Mouse (Mus musculus): Measurements from ENCODE around the gene Gucy2g. TPM values are rescaled to one million over a fixed set of nuclear protein-coding genes. Genes with fewer than 3 reads are reported as not detected.

Gucy2g gene
- polyA plus RNA-seq, 1 experiment from 2014 or later = not detected

GRCm38 (mm10) chr19:55216876-55217275, 24.2 kb downstream of the Gucy2g start:
- Histone ChIP-seq H3K9me3 (ENCODE audit: control insufficient read depth, low read length) (no peaks in the 10 kb centered on the region), H3K36me3 (ENCODE audit: control insufficient read depth, insufficient read depth) (no peaks in the 10 kb centered on the region), H3K27me3 (replicated peaks; ENCODE audit: control insufficient read depth, insufficient read depth, low read length) (no peaks in the 10 kb centered on the region), H3K4me3 (replicated peaks; ENCODE audit: low read length) (no peak overlapping the region), H3K9ac (replicated peaks; ENCODE audit: low read depth, low read length) (no peak overlapping the region), H3K4me2 (ENCODE audit: low read length) (no peak overlapping the region), H3K4me1 (replicated peaks; ENCODE audit: control insufficient read depth, insufficient read depth, low read length) (peaks cover 7% of the 10 kb centered on the region), H3K27ac (ENCODE audit: low read length) (no peak overlapping the region)
- 93% methylated on average over 4 of the region's 4 CpGs for WGBS
- no peak for ATAC-seq

DNA sequence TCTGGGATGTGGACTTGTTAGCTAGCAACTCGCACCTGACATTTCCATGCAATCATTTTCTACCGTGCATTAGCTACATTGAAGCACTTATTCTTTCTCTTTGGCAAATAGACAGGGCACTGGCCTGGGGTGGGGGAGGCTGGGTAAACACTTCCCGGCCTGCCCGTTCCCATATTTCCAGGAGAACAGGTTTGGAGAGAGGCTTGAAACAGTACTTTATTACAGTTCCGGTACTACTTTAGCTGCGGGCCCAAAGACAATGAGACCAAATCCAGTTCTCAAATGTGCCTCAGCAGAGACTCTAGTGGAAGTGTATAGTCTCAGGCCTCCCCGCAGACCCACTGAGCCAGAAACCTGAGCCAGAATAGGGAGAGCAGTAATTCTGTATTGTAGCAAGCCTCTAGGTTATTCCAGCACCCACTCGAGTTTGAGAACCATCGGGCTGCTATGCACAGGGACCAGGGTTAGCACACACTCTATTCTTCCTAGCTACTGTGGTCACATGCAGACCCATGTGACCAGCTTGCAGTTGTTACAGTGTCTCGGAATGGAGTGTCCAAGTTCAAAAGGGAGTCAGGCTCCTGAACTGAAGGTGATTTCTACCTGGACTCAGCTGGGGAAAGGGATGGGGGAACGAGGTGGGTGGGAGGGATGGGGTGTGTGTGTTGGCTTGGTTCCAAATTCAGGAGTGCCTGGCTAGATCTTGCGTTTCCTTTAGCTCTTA, 27.3 kb downstream of the Gucy2g start:
- Histone ChIP-seq H3K36me3 (ENCODE audit: control insufficient read depth, insufficient read depth) (no peaks in the 10 kb centered on the region), H3K4me1 (replicated peaks; ENCODE audit: control insufficient read depth, insufficient read depth, low read length) (peaks cover 3% of the 10 kb centered on the region), H3K4me2 (ENCODE audit: low read length) (no peak overlapping the region), H3K27ac (ENCODE audit: low read length) (no peak overlapping the region), H3K9ac (replicated peaks; ENCODE audit: low read depth, low read length) (no peak overlapping the region), H3K9me3 (ENCODE audit: control insufficient read depth, low read length) (no peaks in the 10 kb centered on the region), H3K4me3 (replicated peaks; ENCODE audit: low read length) (no peak overlapping the region), H3K27me3 (replicated peaks; ENCODE audit: control insufficient read depth, insufficient read depth, low read length) (no peaks in the 10 kb centered on the region)
- ATAC-seq = no peak
- WGBS = 86% methylated on average over 12 of the region's 12 CpGs

GRCm38 (mm10) chr19:55211698-55212097, 29.3 kb downstream of the Gucy2g start:
- Histone ChIP-seq H3K36me3 (ENCODE audit: control insufficient read depth, insufficient read depth) (no peaks in the 10 kb centered on the region), H3K4me1 (replicated peaks; ENCODE audit: control insufficient read depth, insufficient read depth, low read length) (no peaks in the 10 kb centered on the region), H3K9me3 (ENCODE audit: control insufficient read depth, low read length) (no peaks in the 10 kb centered on the region), H3K4me3 (replicated peaks; ENCODE audit: low read length) (no peak overlapping the region), H3K9ac (replicated peaks; ENCODE audit: low read depth, low read length) (no peak overlapping the region), H3K4me2 (ENCODE audit: low read length) (no peak overlapping the region), H3K27me3 (replicated peaks; ENCODE audit: control insufficient read depth, insufficient read depth, low read length) (no peaks in the 10 kb centered on the region), H3K27ac (ENCODE audit: low read length) (no peak overlapping the region)
- no peak for ATAC-seq
- WGBS = 93% methylated on average over 1 of the region's 1 CpGs

GRCm38 (mm10) chr19:55209084-55209483, 32.0 kb downstream of the Gucy2g start:
- no peak overlapping the region for H3K4me3 ChIP-seq (replicated peaks; ENCODE audit: low read length)
- H3K9me3 ChIP-seq (ENCODE audit: control insufficient read depth, low read length) = no peaks in the 10 kb centered on the region
- WGBS = 84% methylated on average over 3 of the region's 3 CpGs
- no peak for ATAC-seq
- H3K4me1 ChIP-seq (replicated peaks; ENCODE audit: control insufficient read depth, insufficient read depth, low read length) = no peaks in the 10 kb centered on the region
- no peaks in the 10 kb centered on the region for H3K36me3 ChIP-seq (ENCODE audit: control insufficient read depth, insufficient read depth)
- no peak overlapping the region for H3K27ac ChIP-seq (ENCODE audit: low read length)
- no peaks in the 10 kb centered on the region for H3K27me3 ChIP-seq (replicated peaks; ENCODE audit: control insufficient read depth, insufficient read depth, low read length)
- no peak overlapping the region for H3K9ac ChIP-seq (replicated peaks; ENCODE audit: low read depth, low read length)
- no peak overlapping the region for H3K4me2 ChIP-seq (ENCODE audit: low read length)

GRCm38 (mm10) chr19:55208654-55209053, 32.4 kb downstream of the Gucy2g start:
- no peak for ATAC-seq
- Histone ChIP-seq H3K36me3 (ENCODE audit: control insufficient read depth, insufficient read depth) (no peaks in the 10 kb centered on the region), H3K27me3 (replicated peaks; ENCODE audit: control insufficient read depth, insufficient read depth, low read length) (no peaks in the 10 kb centered on the region), H3K9ac (replicated peaks; ENCODE audit: low read depth, low read length) (no peak overlapping the region), H3K4me3 (replicated peaks; ENCODE audit: low read length) (no peak overlapping the region), H3K9me3 (ENCODE audit: control insufficient read depth, low read length) (no peaks in the 10 kb centered on the region), H3K4me2 (ENCODE audit: low read length) (no peak overlapping the region), H3K4me1 (replicated peaks; ENCODE audit: control insufficient read depth, insufficient read depth, low read length) (no peaks in the 10 kb centered on the region), H3K27ac (ENCODE audit: low read length) (no peak overlapping the region)
- 72% methylated on average over 4 of the region's 4 CpGs for WGBS

DNA sequence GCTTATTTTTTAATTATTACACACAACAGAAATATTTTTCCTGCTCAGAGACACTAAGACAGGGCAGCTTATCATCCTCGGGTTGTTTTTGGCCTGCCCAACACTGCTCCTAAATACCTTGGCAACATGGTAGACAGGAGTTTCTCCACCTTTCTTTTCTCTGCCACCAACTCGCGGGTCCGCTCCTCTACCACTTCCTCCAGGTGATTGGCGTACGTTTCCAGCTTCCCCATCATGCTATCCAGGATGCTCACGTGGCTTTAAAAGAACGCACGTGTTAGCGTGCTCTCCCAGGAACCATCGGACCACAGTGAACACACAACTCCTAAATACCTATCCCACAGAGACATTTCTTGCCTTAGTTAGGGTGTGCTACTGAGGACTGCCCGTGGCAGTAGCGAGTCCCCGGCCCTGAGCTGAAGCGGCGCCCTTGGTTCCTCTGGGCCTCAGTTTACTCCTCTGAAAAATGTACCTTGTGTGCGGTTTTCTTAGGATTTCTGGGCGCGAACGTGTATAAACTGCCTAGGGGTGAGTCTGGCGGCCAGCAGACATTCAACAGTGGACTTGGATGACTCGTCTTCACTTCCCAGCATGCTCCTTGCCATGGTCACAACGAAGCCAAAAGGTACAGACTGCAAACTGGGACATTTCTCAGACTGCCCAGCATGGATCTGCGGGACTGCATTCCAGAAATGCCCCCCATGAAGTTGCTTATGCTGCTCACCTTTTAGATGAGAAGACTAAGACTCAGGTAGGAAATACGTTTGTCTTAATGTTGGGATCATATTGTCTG, 33.1 kb downstream of the Gucy2g start:
- 73% methylated on average over 25 of the region's 25 CpGs for WGBS
- no peak overlapping the region for H3K4me3 ChIP-seq (replicated peaks; ENCODE audit: low read length)
- no peak overlapping the region for H3K27ac ChIP-seq (ENCODE audit: low read length)
- no peaks in the 10 kb centered on the region for H3K27me3 ChIP-seq (replicated peaks; ENCODE audit: control insufficient read depth, insufficient read depth, low read length)
- no peaks in the 10 kb centered on the region for H3K36me3 ChIP-seq (ENCODE audit: control insufficient read depth, insufficient read depth)
- no peaks in the 10 kb centered on the region for H3K4me1 ChIP-seq (replicated peaks; ENCODE audit: control insufficient read depth, insufficient read depth, low read length)
- H3K9me3 ChIP-seq (ENCODE audit: control insufficient read depth, low read length) = no peaks in the 10 kb centered on the region
- H3K9ac ChIP-seq (replicated peaks; ENCODE audit: low read depth, low read length) = no peak overlapping the region
- no peak overlapping the region for H3K4me2 ChIP-seq (ENCODE audit: low read length)
- no peak for ATAC-seq

- H3K4me2 ChIP-seq (ENCODE audit: low read length) = no peak overlapping the region
- H3K4me3 ChIP-seq (replicated peaks; ENCODE audit: low read length) = no peak overlapping the region
- H3K4me1 ChIP-seq (replicated peaks; ENCODE audit: control insufficient read depth, insufficient read depth, low read length) = no peaks in the 10 kb centered on the region
- no peaks in the 10 kb centered on the region for H3K36me3 ChIP-seq (ENCODE audit: control insufficient read depth, insufficient read depth)
- H3K9me3 ChIP-seq (ENCODE audit: control insufficient read depth, low read length) = no peaks in the 10 kb centered on the region
- 57% methylated on average over 6 of the region's 6 CpGs for WGBS
- 0 out of 2 replicates have a peak, but pooled peaks have one; percentile 37 for ATAC-seq
- no peak overlapping the region for H3K27ac ChIP-seq (ENCODE audit: low read length)
- H3K27me3 ChIP-seq (replicated peaks; ENCODE audit: control insufficient read depth, insufficient read depth, low read length) = no peaks in the 10 kb centered on the region
- no peak overlapping the region for H3K9ac ChIP-seq (replicated peaks; ENCODE audit: low read depth, low read length)
Measured at GRCm38 (mm10) chr19:55207205-55207604, 33.8 kb downstream of the Gucy2g start.

- Histone ChIP-seq H3K36me3 (ENCODE audit: control insufficient read depth, insufficient read depth) (no peaks in the 10 kb centered on the region), H3K4me3 (replicated peaks; ENCODE audit: low read length) (no peak overlapping the region), H3K9ac (replicated peaks; ENCODE audit: low read depth, low read length) (no peak overlapping the region), H3K9me3 (ENCODE audit: control insufficient read depth, low read length) (no peaks in the 10 kb centered on the region), H3K27ac (ENCODE audit: low read length) (no peak overlapping the region), H3K4me2 (ENCODE audit: low read length) (no peak overlapping the region), H3K4me1 (replicated peaks; ENCODE audit: control insufficient read depth, insufficient read depth, low read length) (no peaks in the 10 kb centered on the region), H3K27me3 (replicated peaks; ENCODE audit: control insufficient read depth, insufficient read depth, low read length) (no peaks in the 10 kb centered on the region)
- ATAC-seq = peak; percentile 65
- 36% methylated on average over 8 of the region's 8 CpGs for WGBS
Measured at GRCm38 (mm10) chr19:55206482-55207138, 34.4 kb downstream of the Gucy2g start.

GRCm38 (mm10) chr19:55198303-55198702, 42.7 kb downstream of the Gucy2g start:
- Histone ChIP-seq H3K4me3 (replicated peaks; ENCODE audit: low read length) (no peak overlapping the region), H3K27me3 (replicated peaks; ENCODE audit: control insufficient read depth, insufficient read depth, low read length) (no peaks in the 10 kb centered on the region), H3K27ac (ENCODE audit: low read length) (no peak overlapping the region), H3K9me3 (ENCODE audit: control insufficient read depth, low read length) (no peaks in the 10 kb centered on the region), H3K4me2 (ENCODE audit: low read length) (no peak overlapping the region), H3K36me3 (ENCODE audit: control insufficient read depth, insufficient read depth) (no peaks in the 10 kb centered on the region), H3K4me1 (replicated peaks; ENCODE audit: control insufficient read depth, insufficient read depth, low read length) (no peaks in the 10 kb centered on the region), H3K9ac (replicated peaks; ENCODE audit: low read depth, low read length) (no peak overlapping the region)
- 34% methylated on average over 5 of the region's 5 CpGs for WGBS
- ATAC-seq = peak; percentile 43; the same call in 1 of the 2 replicates

All from forebrain, embryonic 16.5 days (tissue).